In the genomic region with DNA sequence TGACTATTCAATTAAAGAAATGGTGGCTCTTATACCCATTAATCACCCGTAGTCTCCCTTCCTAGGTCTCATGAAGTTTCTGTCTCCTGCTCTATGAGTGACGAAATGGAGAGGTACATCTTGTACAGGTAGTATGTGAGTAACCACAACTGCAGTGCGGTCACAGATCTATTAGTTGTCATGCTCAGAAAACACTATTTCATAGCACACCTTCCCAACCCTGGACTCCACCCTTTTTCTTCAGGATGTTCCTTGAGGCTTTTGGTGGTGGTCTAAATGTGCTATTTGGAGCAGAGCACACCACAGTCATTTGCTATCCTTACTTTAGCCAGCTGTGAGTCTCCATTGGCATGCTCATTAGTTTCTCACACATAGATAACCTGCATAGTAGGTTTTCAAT, we compare ENCODE assay signal across 20 mouse cellular contexts. TPM values are rescaled to one million over a fixed set of nuclear protein-coding genes. Genes with fewer than 3 reads are reported as not detected.
"Had no signal": no experiment of that assay in that cellular context is flagged by ENCODE, and none has a peak within 500 bp of the region (broad histone marks: within the 10 kb centered on the region; RNA-seq: fewer than 3 reads in every experiment).

No protein-coding gene starts in this region.

- H3K36me3 ChIP-seq: neural tube, embryonic 13.5 days; neural tube, embryonic 15.5 days; stomach, embryonic 15.5 days had no signal

- H3K4me2 ChIP-seq: neural tube, embryonic 13.5 days; neural tube, embryonic 15.5 days; stomach, embryonic 15.5 days had no signal

- H3K27ac ChIP-seq: neural tube, embryonic 13.5 days; neural tube, embryonic 15.5 days; stomach, embryonic 15.5 days; stomach, postnatal 0 days had no signal

- H3K4me3 ChIP-seq: neural tube, embryonic 13.5 days; neural tube, embryonic 15.5 days; stomach, embryonic 15.5 days had no signal

- DNase-seq: retina, postnatal 1 day; right cerebral cortex, adult 18-20 months; right cerebral cortex, postnatal 14 days; right cerebral cortex, postnatal 25 days; right cerebral cortex, postnatal 4 days; spleen, adult 18-20 months; thymus, adult 18-20 months; thymus, adult 2 months; thymus, postnatal 14 days; thymus, postnatal 25 days; thymus, postnatal 36 days; thymus, postnatal 4 days had no signal

- H3K9ac ChIP-seq: neural tube, embryonic 13.5 days; neural tube, embryonic 15.5 days; stomach, embryonic 15.5 days had no signal

- H3K27me3 ChIP-seq: neural tube, embryonic 13.5 days; neural tube, embryonic 15.5 days; stomach, embryonic 15.5 days had no signal

- H3K4me1 ChIP-seq: neural tube, embryonic 13.5 days; neural tube, embryonic 15.5 days; stomach, embryonic 15.5 days had no signal

- H3K9me3 ChIP-seq: neural tube, embryonic 13.5 days; neural tube, embryonic 15.5 days; stomach, embryonic 15.5 days had no signal

RNA-seq across cellular contexts. Expression of a gene that starts 42.2 kb away (rescaled TPM):
- polyA plus RNA-seq: neural tube, embryonic 13.5 days; neural tube, embryonic 14.5 days; neural tube, embryonic 15.5 days; stomach, embryonic 14.5 days; stomach, embryonic 15.5 days; stomach, embryonic 16.5 days; stomach, postnatal 0 days; testis, adult 2 months had no signal

RNA-seq across cellular contexts. Expression of a gene that starts 48.7 kb away (rescaled TPM):
- polyA plus RNA-seq: neural tube, embryonic 13.5 days had no signal
